ENCODE assay signal across 1 mouse cellular context in the genomic region with DNA sequence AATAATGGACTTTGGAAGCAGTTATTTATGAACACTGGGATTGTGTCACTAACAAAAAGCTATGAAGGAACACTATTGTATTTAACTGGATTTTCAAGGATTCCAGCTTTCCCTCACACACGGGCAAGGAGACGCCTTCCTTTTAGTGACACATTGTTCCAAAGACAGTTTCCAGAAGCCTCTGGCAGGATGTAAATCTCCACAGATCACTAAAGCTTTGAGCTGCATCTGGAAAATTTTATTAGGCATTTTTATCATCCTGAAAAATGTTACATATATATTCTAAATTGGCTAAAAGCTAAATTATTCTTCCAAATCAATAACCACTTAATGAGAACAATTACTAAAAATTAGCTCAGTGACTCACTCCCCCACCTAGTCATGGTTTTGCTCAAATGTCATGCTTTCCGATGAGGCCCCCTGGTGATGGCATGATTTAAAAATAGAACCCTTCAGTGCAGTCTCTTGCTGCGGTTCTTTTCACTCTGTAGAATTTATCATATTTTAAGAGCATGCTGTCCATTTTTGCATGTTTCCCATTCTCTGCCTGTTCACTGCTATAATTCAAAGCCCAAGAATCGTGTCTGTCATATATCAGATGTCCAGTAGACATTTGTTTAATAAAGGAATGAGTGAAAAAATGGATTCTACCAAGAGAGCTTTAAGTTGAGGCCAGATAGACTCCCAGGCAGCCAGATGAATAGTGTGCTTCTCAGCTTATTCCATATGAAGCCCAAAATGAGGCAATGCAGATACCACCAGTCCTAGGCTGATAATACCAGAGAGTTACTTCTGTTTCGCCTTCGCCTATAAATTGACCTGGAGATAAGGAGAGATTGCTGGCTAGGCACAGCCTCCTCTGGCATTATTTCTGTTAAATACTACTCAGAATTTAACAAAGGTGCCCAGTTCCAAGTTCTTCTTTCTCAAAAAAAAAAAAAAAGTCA.
TF ChIP-seq lines count a peak whose summit lies in the region.

No protein-coding gene starts in this region.

TF ChIP-seq in MEL, 35 proteins besides CTCF, POLR2A, EP300 and RAD21 (continued from another document):
- no peak for TF ChIP-seq KAT2A (conservative IDR thresholded peaks at IDR 0.05; ENCODE audit: low read depth, low read length)
